In genomic region chr10:62336601-62337578, GRCm38 (mm10) we compare ENCODE assay signal across 8 mouse cellular contexts. TPM values are rescaled to one million over a fixed set of nuclear protein-coding genes. Genes with fewer than 3 reads are reported as not detected.
A peak's percentile ranks its signal among the peaks of the same experiment; 100 is the strongest.
DNase-seq lines count a peak whose midpoint lies in the region; ATAC-seq lines count a peak whose summit lies in the region.

No protein-coding gene starts in this region.

- H3K4me2 ChIP-seq in neural tube, embryonic 12.5 days (replicated peaks), result 0 out of 2 replicates have a peak overlapping the region, but pooled peaks have one; percentile 25
- H3K4me2 ChIP-seq in neural tube, embryonic 14.5 days (ENCODE audit: low read depth, low read length), result no peak overlapping the region

- no peak overlapping the region for H3K27ac ChIP-seq in neural tube, embryonic 12.5 days
- H3K27ac ChIP-seq in limb, embryonic 10.5 days, result peak overlapping the region; percentile 6
- H3K27ac ChIP-seq in neural tube, embryonic 14.5 days (ENCODE audit: low read depth, low read length), result 0 out of 2 replicates have a peak overlapping the region, but pooled peaks have one; percentile 2

- no peaks in the 10 kb centered on the region for H3K36me3 ChIP-seq in neural tube, embryonic 12.5 days
- H3K36me3 ChIP-seq in limb, embryonic 10.5 days, result no peaks in the 10 kb centered on the region
- H3K36me3 ChIP-seq in neural tube, embryonic 14.5 days (ENCODE audit: control insufficient read depth, insufficient read depth, low read length), result no peaks in the 10 kb centered on the region

- H3K9me3 ChIP-seq in neural tube, embryonic 12.5 days, result no peaks in the 10 kb centered on the region
- no peaks in the 10 kb centered on the region for H3K9me3 ChIP-seq in limb, embryonic 10.5 days (replicated peaks)
- H3K9me3 ChIP-seq in neural tube, embryonic 14.5 days (ENCODE audit: control insufficient read depth, low read length), result no peaks in the 10 kb centered on the region

- H3K9ac ChIP-seq in neural tube, embryonic 12.5 days, result no peak overlapping the region
- no peak overlapping the region for H3K9ac ChIP-seq in neural tube, embryonic 14.5 days (replicated peaks; ENCODE audit: low read depth, low read length)

- H3K4me3 ChIP-seq in neural tube, embryonic 12.5 days, result no peak overlapping the region
- no peak overlapping the region for H3K4me3 ChIP-seq in limb, embryonic 10.5 days
- H3K4me3 ChIP-seq in neural tube, embryonic 14.5 days (ENCODE audit: low read depth, low read length), result no peak overlapping the region

- no peaks in the 10 kb centered on the region for H3K27me3 ChIP-seq in neural tube, embryonic 12.5 days (replicated peaks)
- H3K27me3 ChIP-seq in limb, embryonic 10.5 days (ENCODE audit: low read depth, poor library complexity, severe bottlenecking), result no peaks in the 10 kb centered on the region
- H3K27me3 ChIP-seq in neural tube, embryonic 14.5 days (ENCODE audit: control insufficient read depth, insufficient read depth, low read length), result no peaks in the 10 kb centered on the region

- H3K4me1 ChIP-seq in neural tube, embryonic 12.5 days, result peaks cover 26% of the 10 kb centered on the region
- H3K4me1 ChIP-seq in limb, embryonic 10.5 days, result peaks cover 65% of the 10 kb centered on the region
- H3K4me1 ChIP-seq in neural tube, embryonic 14.5 days (ENCODE audit: control insufficient read depth, insufficient read depth, low read length), result peaks cover 14% of the 10 kb centered on the region

- ATAC-seq in neural tube, embryonic 12.5 days (ENCODE audit: low FRiP score, low read depth), result no peak
- ATAC-seq in neural tube, embryonic 14.5 days (ENCODE audit: low read depth), result no peak

- 13% methylated on average over 12 of the region's 12 CpGs for WGBS in neural tube, embryonic 12.5 days
- WGBS in limb, embryonic 10.5 days, result 38% methylated on average over 12 of the region's 12 CpGs
- 8% methylated on average over 12 of the region's 12 CpGs for WGBS in neural tube, embryonic 14.5 days

- peak; percentile 42 for DNase-seq in adrenal gland, postnatal 14 days
- DNase-seq in adrenal gland, adult 18-20 months (ENCODE audit: low spot score in 2 of 2), result no peak
- DNase-seq in neural tube, embryonic 10.5 days (ENCODE audit: extremely low spot score, low spot score), result no peak
- no peak for DNase-seq in limb, embryonic 10.5 days (ENCODE audit: low spot score)
- DNase-seq in layer of hippocampus, adult 11-12 months (ENCODE audit: low spot score), result no peak
- no peak for DNase-seq in urinary bladder, postnatal 10 days (ENCODE audit: low spot score)

RNA-seq across cellular contexts. Expression of gene Hk1, which starts 42.8 kb away (rescaled TPM):
- 26.0 and 31.1 TPM in 2 replicates for total RNA-seq in adrenal gland, postnatal 14 days (2021)
- 10 to 100 TPM; 26.2 to 30.2 TPM for total RNA-seq in adrenal gland, adult 18-20 months (2021)
- 59.9 and 64.7 TPM in 2 replicates for polyA plus RNA-seq in neural tube, embryonic 12.5 days (2016; fragmentation: Nextera tagmentation; extraction: Ambion mirVana)
- polyA plus RNA-seq in limb, embryonic 10.5 days (2016; fragmentation: Nextera tagmentation; extraction: Ambion mirVana), result 25.4 and 33.7 TPM in 2 replicates
- 79.7 and 99.9 TPM in 2 replicates for polyA plus RNA-seq in neural tube, embryonic 14.5 days (2014; fragmentation: Nextera tagmentation; extraction: Ambion mirVana)
